Mouse (Mus musculus) embryonic facial prominence, embryonic 11.5 days (tissue): ENCODE data around the gene Spry1. TPM values are rescaled to one million over a fixed set of nuclear protein-coding genes. Genes with fewer than 3 reads are reported as not detected.
A peak's percentile ranks its signal among the peaks of the same experiment; 100 is the strongest.

ENCODE experiments used
- ATAC-seq: fragments of 200-750 bp; cut with Nextera tagmentation; replicated peaks from 2 replicates; pipeline ENCODE4 v1.8.0; 2017; ENCODE audit warnings: low read depth; ENCODE audit not compliant: insufficient number of reproducible peaks, low FRiP score, low TSS enrichment
- DNase-seq: peaks from one replicate; pipeline ENCODE4 v3.0.0-alpha.2; 2015; ENCODE audit warnings: low spot score
- H3K27ac ChIP-seq: fragments of 300-500 bp; sonication (generic); replicated peaks from 2 replicates; pipeline ENCODE4 v1.5.1; 2014; ENCODE audit warnings: mild to moderate bottlenecking, low read depth, low read length, control low read depth
- H3K27me3 ChIP-seq: fragments of 300-500 bp; sonication (generic); 2 replicates; pipeline ENCODE4 v1.6.1; 2014; ENCODE audit warnings: mild to moderate bottlenecking, low read length, moderate library complexity, mixed read lengths; ENCODE audit not compliant: control insufficient read depth, insufficient read depth
- H3K36me3 ChIP-seq: fragments of 300-500 bp; sonication (generic); replicated peaks from 2 replicates; pipeline ENCODE4 v1.6.1; 2014; ENCODE audit warnings: low read depth, mild to moderate bottlenecking, low read length, moderate library complexity, mixed read lengths; ENCODE audit not compliant: control insufficient read depth, insufficient read depth
- H3K4me1 ChIP-seq: fragments of 300-500 bp; sonication (generic); 2 replicates; pipeline ENCODE4 v1.6.1; 2014; ENCODE audit warnings: low read length, mixed read lengths; ENCODE audit not compliant: control insufficient read depth, insufficient read depth
- H3K4me2 ChIP-seq: fragments of 300-500 bp; sonication (generic); 2 replicates; pipeline ENCODE4 v1.6.1; 2014; ENCODE audit warnings: low read depth, mild to moderate bottlenecking, control low read depth, low read length, moderate library complexity
- H3K4me3 ChIP-seq: fragments of 300-500 bp; sonication (generic); 2 replicates; pipeline ENCODE4 v1.5.1; 2014; ENCODE audit warnings: low read depth, low read length, control low read depth
- H3K9ac ChIP-seq: fragments of 300-500 bp; sonication (generic); replicated peaks from 2 replicates; pipeline ENCODE4 v1.6.1; 2014; ENCODE audit warnings: mild to moderate bottlenecking, control low read depth, low read length
- H3K9me3 ChIP-seq: fragments of 300-500 bp; sonication (generic); replicated peaks from 2 replicates; pipeline ENCODE4 v1.6.1; 2016; ENCODE audit warnings: mild to moderate bottlenecking, low read length, inconsistent platforms, mixed read lengths; ENCODE audit not compliant: control insufficient read depth
- WGBS: fragments of 180-500 bp; shearing (Covaris S2); extraction: QIAGEN DNeasy Blood & Tissue Kit; methylation state at CpG from one replicate; pipeline ENCODE4 v1.1.7; 2014; 5-methylcytosine and 5-hydroxymethylcytosine counted together
- polyA plus RNA-seq: library from polyadenylated mRNA; unstranded; fragments of >200 nt; fragmentation: Nextera tagmentation; extraction: Ambion mirVana; gene quantifications from 2 replicates; pipeline ENCODE4 v1.2.1, GENCODE M21; 2014

Spry1 gene
- polyA plus RNA-seq, 1 experiment from 2014 or later, result 15.1 TPM

DNA sequence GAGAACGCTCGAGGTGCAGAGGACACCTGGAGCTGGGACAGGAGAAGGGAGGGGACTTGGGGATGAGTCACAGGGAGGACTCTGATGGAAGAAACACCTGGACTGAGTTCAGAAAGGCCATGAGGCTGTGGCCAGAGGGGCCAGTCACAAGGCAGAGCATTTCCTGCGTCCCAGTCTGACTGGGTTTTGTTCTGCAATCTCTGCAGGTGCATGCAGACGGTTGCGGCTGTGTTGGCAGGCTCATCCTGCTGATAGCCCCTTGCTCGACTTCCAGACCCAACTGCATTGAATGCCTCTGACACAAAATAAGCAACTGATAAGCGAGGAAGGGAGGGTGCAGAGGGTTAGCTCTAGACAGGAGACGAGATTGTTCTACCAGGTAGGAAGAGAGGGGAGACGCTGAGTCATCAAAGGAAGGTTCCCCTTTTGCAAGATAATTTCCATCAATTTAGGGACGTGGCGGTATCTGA lies 35.3 kb downstream of the Spry1 start:
- Histone ChIP-seq H3K9ac (no peak overlapping the region), H3K36me3 (no peaks in the 10 kb centered on the region), H3K4me3 (no peak overlapping the region), H3K27ac (no peak overlapping the region), H3K27me3 (no peaks in the 10 kb centered on the region), H3K4me1 (no peaks in the 10 kb centered on the region), H3K4me2 (no peak overlapping the region), H3K9me3 (no peaks in the 10 kb centered on the region)
- DNase-seq (no peak), ATAC-seq (no peak)
- 75% methylated on average over 11 of the region's 11 CpGs for WGBS

DNA sequence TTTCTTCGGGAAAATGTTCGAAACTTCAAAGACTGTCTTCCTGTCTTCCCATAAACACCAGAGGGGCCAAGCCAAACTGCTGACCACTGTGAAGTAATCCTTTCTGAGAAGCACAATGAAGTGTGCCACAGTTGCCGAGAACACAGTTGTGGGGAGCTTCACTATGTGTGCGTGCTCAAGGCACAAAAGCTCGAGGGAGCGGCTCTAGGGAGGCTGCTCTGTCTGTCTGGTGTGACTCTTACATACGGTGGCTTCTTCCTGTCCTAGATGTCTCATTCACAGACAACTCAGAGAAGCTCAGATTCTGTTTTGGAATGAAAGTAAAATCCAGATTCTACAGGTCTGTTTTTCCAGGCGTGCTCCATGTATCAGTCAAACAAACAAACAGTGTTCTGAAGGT lies 36.5 kb downstream of the Spry1 start:
- 83% methylated on average over 8 of the region's 8 CpGs for WGBS
- Histone ChIP-seq H3K4me3 (no peak overlapping the region), H3K27me3 (no peaks in the 10 kb centered on the region), H3K27ac (no peak overlapping the region), H3K4me1 (no peaks in the 10 kb centered on the region), H3K9me3 (no peaks in the 10 kb centered on the region), H3K9ac (no peak overlapping the region), H3K36me3 (no peaks in the 10 kb centered on the region), H3K4me2 (no peak overlapping the region)
- DNase-seq (no peak), ATAC-seq (no peak)

DNA sequence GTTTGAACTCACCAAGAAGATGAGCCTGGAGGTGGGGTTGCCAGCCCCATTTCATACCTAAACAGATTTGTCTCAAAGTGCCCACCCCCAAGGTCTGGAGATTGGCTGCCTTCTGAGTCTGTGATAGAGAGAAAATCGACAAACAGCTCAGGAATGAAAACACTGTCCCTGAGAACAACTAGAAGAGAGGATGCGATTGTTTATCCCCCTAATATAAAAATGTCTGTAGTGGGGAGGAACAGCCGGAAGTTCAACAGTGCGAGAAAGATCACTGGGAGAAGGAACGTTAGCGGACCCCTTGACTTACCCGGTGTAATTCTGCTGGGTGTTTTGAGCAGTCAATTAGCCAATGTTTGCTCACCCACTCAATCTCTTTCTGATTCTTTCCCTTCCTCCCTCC lies 46.5 kb downstream of the Spry1 start:
- Histone ChIP-seq H3K4me3 (no peak overlapping the region), H3K4me1 (no peaks in the 10 kb centered on the region), H3K4me2 (no peak overlapping the region), H3K27ac (no peak overlapping the region), H3K9ac (no peak overlapping the region), H3K27me3 (no peaks in the 10 kb centered on the region), H3K9me3 (no peaks in the 10 kb centered on the region), H3K36me3 (no peaks in the 10 kb centered on the region)
- ATAC-seq, result no peak
- 40% methylated on average over 7 of the region's 7 CpGs for WGBS
- DNase-seq, result no peak

DNA sequence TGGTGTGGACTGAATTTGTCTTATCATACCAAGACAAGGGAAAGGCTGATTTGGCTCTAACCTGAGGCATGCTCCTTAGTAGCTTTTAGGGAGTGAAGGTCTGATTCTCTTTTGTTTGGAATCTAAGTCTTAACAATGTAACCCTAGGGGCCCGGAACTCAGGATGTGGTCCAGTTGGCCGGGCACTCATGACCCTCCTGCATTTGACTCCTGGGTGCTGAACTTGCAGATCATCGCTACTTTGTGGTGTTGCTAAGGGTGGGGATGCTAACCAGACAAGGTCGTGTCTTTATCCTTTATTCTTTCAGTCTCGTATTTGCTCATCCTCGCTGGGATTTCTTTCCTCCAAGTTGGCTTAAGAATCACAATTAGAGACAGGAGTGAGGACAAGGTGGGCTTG lies 47.0 kb downstream of the Spry1 start:
- DNase-seq (no peak), ATAC-seq (no peak)
- peak overlapping the region; percentile 9; the same call in 1 of the 2 replicates for H3K4me3 ChIP-seq
- H3K36me3 ChIP-seq, result no peaks in the 10 kb centered on the region
- 0 out of 2 replicates have a peak overlapping the region, but pooled peaks have one; percentile 3 for H3K9ac ChIP-seq
- no peaks in the 10 kb centered on the region for H3K27me3 ChIP-seq
- H3K4me1 ChIP-seq, result no peaks in the 10 kb centered on the region
- peak overlapping the region; percentile 42 for H3K4me2 ChIP-seq
- no peaks in the 10 kb centered on the region for H3K9me3 ChIP-seq
- 17% methylated on average over 6 of the region's 6 CpGs for WGBS
- no peak overlapping the region for H3K27ac ChIP-seq

DNA sequence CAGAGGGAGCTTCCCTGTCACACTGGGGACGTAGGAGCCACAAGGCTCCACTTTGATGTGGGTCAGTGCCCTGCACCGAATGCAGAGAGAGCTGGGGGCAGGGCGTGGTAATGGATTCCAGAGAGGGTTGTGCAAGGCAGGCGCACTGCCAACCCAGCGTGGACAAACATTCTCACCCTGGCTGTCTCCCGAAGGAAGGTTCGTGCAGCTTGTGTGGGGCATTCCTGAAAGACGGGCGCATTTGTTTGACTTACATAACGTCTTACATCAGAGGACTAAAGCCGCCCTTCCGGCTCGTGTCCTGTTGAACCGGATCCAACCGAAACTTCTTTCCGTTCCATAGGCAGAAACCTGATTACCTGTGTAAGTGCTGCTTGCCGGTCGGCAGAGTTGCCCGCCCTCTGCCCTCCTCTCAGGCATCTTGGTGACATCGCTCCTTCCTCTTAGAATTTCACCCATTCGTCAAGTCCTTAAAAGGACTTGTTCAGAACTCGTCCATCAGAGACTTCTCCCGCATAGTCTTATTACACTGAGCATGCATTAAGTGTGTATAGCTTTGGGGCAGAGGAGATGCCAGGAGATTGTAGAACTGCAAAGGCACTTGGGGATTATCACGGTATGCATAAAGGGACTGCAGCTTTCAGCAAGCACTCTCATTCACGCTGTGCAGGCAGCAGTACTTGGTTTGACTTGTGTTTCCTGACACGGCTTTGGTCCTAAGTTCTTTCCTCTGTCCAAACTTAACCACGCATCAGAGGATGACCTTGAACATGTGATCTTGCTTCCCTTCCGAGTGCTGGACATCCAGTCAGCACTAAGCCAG lies 47.6 kb downstream of the Spry1 start:
- H3K4me1 ChIP-seq, result no peaks in the 10 kb centered on the region
- ATAC-seq (0 out of 2 replicates have a peak, but pooled peaks have one; percentile 59), DNase-seq (peak; percentile 69)
- peak overlapping the region; percentile 42 for H3K4me2 ChIP-seq
- H3K9ac ChIP-seq, result 0 out of 2 replicates have a peak overlapping the region, but pooled peaks have one; percentile 3
- WGBS, result 27% methylated on average over 28 of the region's 28 CpGs
- no peaks in the 10 kb centered on the region for H3K36me3 ChIP-seq
- peak overlapping the region; percentile 9; the same call in 1 of the 2 replicates for H3K4me3 ChIP-seq
- no peaks in the 10 kb centered on the region for H3K9me3 ChIP-seq
- H3K27ac ChIP-seq, result no peak overlapping the region
- no peaks in the 10 kb centered on the region for H3K27me3 ChIP-seq

DNA sequence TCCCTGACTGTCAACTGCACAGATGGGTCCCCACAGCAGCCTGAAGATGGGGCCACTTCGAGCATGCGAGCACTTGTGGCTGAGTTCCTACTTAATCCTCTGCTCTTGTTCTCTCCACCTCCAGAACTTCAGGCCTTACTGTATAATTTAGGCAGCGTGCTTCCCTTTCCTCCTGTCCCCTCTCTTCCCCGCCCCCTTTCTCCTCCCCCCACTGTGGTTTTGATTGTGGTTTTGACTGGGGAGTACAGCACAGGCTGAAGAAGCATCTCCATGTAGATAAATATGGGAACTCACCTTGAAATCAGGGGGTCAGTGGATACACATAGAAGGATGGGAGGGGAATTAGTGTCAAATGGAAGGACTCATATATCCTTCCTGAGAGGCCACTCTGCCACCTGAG lies 53.2 kb downstream of the Spry1 start:
- DNase-seq, result no peak
- Histone ChIP-seq H3K4me1 (no peaks in the 10 kb centered on the region), H3K4me3 (no peak overlapping the region), H3K9ac (no peak overlapping the region), H3K36me3 (no peaks in the 10 kb centered on the region), H3K27me3 (no peaks in the 10 kb centered on the region), H3K27ac (no peak overlapping the region), H3K9me3 (no peaks in the 10 kb centered on the region), H3K4me2 (no peak overlapping the region)
- ATAC-seq, result no peak
- WGBS, result 73% methylated on average over 4 of the region's 4 CpGs

DNA sequence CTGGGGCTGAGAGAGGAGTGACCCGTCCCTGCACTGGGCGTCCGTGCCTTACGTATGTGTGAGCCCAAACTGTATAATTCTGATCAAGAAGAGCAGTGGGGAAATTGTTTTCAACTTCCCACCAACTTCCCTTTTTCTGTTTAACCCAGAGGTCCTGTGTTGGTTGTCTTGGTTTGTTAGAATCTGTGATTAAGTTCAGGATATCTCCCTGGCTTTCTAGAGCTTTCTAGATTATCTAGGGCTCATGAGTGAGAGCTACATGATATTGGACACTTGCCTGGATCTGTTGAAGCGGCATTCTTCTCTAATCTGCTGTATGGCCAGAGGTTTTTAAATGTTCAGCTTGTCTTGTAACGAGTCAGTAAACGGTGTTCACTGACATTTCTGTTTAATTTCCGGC lies 53.8 kb downstream of the Spry1 start:
- DNase-seq, result no peak
- 78% methylated on average over 8 of the region's 8 CpGs for WGBS
- H3K27ac ChIP-seq, result no peak overlapping the region

More for the DNA sequence above, 53.8 kb downstream of the Spry1 start:
- Histone ChIP-seq H3K4me3 (no peak overlapping the region), H3K4me2 (no peak overlapping the region), H3K9me3 (no peaks in the 10 kb centered on the region), H3K27me3 (no peaks in the 10 kb centered on the region), H3K9ac (no peak overlapping the region), H3K4me1 (no peaks in the 10 kb centered on the region), H3K36me3 (no peaks in the 10 kb centered on the region)
- ATAC-seq, result no peak
